Mouse (Mus musculus) naive thymus-derived CD4-positive, alpha-beta T cell, adult 5 months (primary cell): ENCODE measurements around the gene Pyurf. TPM values are rescaled to one million over a fixed set of nuclear protein-coding genes. Genes with fewer than 3 reads are reported as not detected.

Experiments used
- polyA plus RNA-seq: library from polyadenylated mRNA; unstranded; fragments of 100-300 nt; shearing (Covaris generic); gene quantifications from one replicate; pipeline ENCODE4 v1.2.1, GENCODE M21; 2017

The Pyurf gene
- 5.3 TPM for polyA plus RNA-seq

DNA sequence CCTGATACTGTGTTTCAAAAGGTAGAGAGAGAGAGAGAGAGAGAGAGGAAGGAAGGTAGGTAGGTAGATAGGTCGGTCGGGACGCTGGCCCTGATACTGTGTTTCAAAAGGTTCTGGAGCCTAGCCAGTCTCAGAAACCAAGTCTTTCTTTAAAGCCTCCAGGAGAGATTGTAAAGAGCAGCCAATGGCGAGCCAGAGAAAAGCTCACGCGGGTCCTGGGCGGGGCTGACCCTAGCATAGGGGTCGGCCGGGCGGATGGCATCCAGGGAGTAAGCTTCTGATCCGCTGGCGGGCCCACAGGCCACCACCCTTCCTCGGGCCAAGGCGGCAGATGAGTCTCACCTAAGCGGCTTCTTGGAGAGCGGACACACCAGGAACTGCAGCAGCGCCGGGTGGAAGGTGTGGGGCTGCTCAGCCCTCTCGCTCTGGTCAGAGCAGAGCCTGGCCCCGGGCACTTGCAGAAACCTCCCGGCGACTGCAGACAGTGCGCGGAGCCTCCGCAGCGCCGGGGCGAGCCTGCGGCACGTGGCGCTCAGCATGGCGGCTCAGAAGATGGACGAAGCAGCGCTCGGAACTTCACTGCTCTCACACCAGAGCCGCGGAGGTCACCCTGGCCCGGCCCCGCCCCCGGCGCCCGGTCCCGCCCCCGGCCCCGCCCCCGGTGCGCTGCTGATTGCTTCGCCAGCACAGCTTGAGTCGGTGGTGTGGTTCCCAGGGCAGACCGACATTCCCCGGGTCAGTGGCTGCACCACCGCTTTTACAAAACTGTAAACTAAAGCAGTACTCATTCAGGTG is at the start of gene Pyurf:
Gene Pyurf, minus strand, starts transcription at position 612 of the 795 bp plus-strand sequence.

GRCm38 (mm10) chr6:57702376-57702742 is 10.5 kb upstream of the Pyurf start, which contains the start of gene Lancl2:
Gene Lancl2 (plus strand): TSS chr6:57702540.

Other genes starting within 250 kb of the Pyurf start
- 13.7 TPM for gene Ppm1k, start 156.6 kb downstream of the Pyurf start, polyA plus RNA-seq
- 24.4 TPM for gene Herc6, start 111.1 kb downstream of the Pyurf start, polyA plus RNA-seq
- 4.9 TPM for gene Lancl2, start 10.5 kb upstream of the Pyurf start, polyA plus RNA-seq
- gene Vopp1, start 133.1 kb upstream of the Pyurf start, polyA plus RNA-seq: 42.7 TPM
- not detected for gene Vmn1r21, start 158.3 kb upstream of the Pyurf start, polyA plus RNA-seq
- gene Vmn1r22, start 215.9 kb upstream of the Pyurf start, polyA plus RNA-seq: 0.11 TPM
- not detected for gene Vmn1r23, start 234.8 kb upstream of the Pyurf start, polyA plus RNA-seq